Mouse (Mus musculus) stomach, embryonic 14.5 days (tissue): ENCODE results near the gene Meis2. TPM values are rescaled to one million over a fixed set of nuclear protein-coding genes. Genes with fewer than 3 reads are reported as not detected.
A peak's percentile ranks its signal among the peaks of the same experiment; 100 is the strongest.

Source experiments
- ATAC-seq: fragments of 200-750 bp; cut with Nextera tagmentation; 2 replicates; pipeline ENCODE4 v1.8.0; 2017; ENCODE audit warnings: low read depth, moderate TSS enrichment; ENCODE audit not compliant: insufficient number of reproducible peaks, insufficient read depth, low FRiP score
- H3K27ac ChIP-seq: fragments of 300-500 bp; sonication (generic); 2 replicates; pipeline ENCODE4 v1.5.1; 2014; ENCODE audit warnings: mild to moderate bottlenecking, low read length, moderate library complexity, mixed read lengths
- H3K27me3 ChIP-seq: fragments of 300-500 bp; sonication (generic); 2 replicates; pipeline ENCODE4 v1.6.1; 2014; ENCODE audit warnings: low read length, control low read depth, mixed read lengths; ENCODE audit not compliant: control insufficient read depth, insufficient read depth
- H3K36me3 ChIP-seq: fragments of 300-500 bp; sonication (generic); 2 replicates; pipeline ENCODE4 v1.6.1; 2014; ENCODE audit warnings: mild to moderate bottlenecking, control low read depth, low read length, moderate library complexity, mixed read lengths; ENCODE audit not compliant: control insufficient read depth, insufficient read depth
- H3K4me1 ChIP-seq: fragments of 300-500 bp; sonication (generic); 2 replicates; pipeline ENCODE4 v1.6.1; 2014; ENCODE audit warnings: low read length, control low read depth, mixed read lengths; ENCODE audit not compliant: control insufficient read depth, insufficient read depth
- H3K4me2 ChIP-seq: fragments of 300-500 bp; sonication (generic); replicated peaks from 2 replicates; pipeline ENCODE4 v1.6.1; 2014; ENCODE audit warnings: low read depth, low read length, control low read depth
- H3K4me3 ChIP-seq: fragments of 300-500 bp; sonication (generic); 2 replicates; pipeline ENCODE4 v1.5.1; 2014; ENCODE audit warnings: low read depth, low read length, control low read depth
- H3K9ac ChIP-seq: fragments of 300-500 bp; sonication (generic); replicated peaks from 2 replicates; pipeline ENCODE4 v1.6.1; 2014; ENCODE audit warnings: low read depth, mild to moderate bottlenecking, control low read depth, low read length, moderate library complexity, mixed read lengths
- H3K9me3 ChIP-seq: fragments of 300-500 bp; sonication (generic); 2 replicates; pipeline ENCODE4 v1.6.1; 2016; ENCODE audit warnings: low read depth, low read length, control low read depth; ENCODE audit not compliant: control insufficient read depth
- WGBS: fragments of 180-500 bp; shearing (Covaris S2); extraction: QIAGEN DNeasy Blood & Tissue Kit; methylation state at CpG from one replicate; pipeline ENCODE4 v1.1.7; 2014; 5-methylcytosine and 5-hydroxymethylcytosine counted together
- polyA plus RNA-seq: library from polyadenylated mRNA; unstranded; fragments of >200 nt; fragmentation: Nextera tagmentation; extraction: Ambion mirVana; gene quantifications from 2 replicates; pipeline ENCODE4 v1.2.1, GENCODE M21; 2014

Meis2 gene
- polyA plus RNA-seq, 1 experiment from 2014 or later = 85.0 TPM

DNA sequence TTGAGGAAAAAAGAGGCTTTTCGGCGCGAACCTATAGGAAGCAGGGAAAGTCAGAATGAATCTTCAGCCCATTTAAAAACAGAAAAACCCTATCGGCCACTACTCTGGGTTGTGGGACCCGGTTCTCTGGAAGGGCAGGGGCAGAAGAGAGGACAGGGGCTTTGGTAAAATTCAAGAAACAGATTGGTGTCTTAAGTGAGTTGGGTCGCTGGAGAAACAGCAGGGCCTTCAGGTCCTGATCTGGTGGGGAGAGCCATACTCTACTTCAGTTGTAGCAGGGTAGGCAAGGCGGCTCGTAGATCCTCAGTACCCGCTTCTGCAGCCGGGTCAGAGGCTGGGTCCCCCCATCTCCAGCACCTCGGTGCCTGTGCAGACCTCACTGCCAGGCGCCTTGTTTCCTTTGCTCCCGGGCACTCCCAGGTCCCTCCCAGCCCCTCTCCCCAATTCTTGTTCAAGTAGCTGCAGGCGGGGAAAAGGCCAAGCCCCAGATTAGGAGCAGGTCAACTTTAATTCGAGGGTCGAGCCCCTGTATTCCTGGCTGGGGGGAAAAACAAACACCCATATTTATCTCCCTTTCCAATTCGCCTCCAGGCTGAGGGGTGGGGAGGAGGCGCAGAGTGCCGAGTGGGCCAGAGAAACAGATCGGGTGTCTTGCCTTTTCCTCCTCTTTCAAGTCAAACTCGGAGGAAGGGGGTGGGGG is 4.8 kb downstream of the Meis2 start:
- Histone ChIP-seq H3K36me3 (peaks cover 20% of the 10 kb centered on the region), H3K27ac (peak overlapping the region; percentile 100), H3K27me3 (no peaks in the 10 kb centered on the region), H3K9ac (peak overlapping the region; percentile 98), H3K4me2 (peak overlapping the region; percentile 71), H3K4me1 (peaks cover 18% of the 10 kb centered on the region), H3K4me3 (peak overlapping the region; percentile 83), H3K9me3 (no peaks in the 10 kb centered on the region)
- 9% methylated on average over 21 of the region's 21 CpGs for WGBS
- ATAC-seq = no peak

GRCm38 (mm10) chr2:116060210-116060609 is 5.4 kb downstream of the Meis2 start:
- Histone ChIP-seq H3K9me3 (no peaks in the 10 kb centered on the region), H3K36me3 (peaks cover 20% of the 10 kb centered on the region), H3K4me3 (peak overlapping the region; percentile 83), H3K27ac (peak overlapping the region; percentile 100), H3K9ac (peak overlapping the region; percentile 98), H3K4me1 (peaks cover 18% of the 10 kb centered on the region), H3K4me2 (peak overlapping the region; percentile 71), H3K27me3 (no peaks in the 10 kb centered on the region)
- WGBS = 11% methylated on average over 19 of the region's 19 CpGs
- no peak for ATAC-seq

GRCm38 (mm10) chr2:116059661-116060060 is 6.0 kb downstream of the Meis2 start:
- H3K9me3 ChIP-seq = no peaks in the 10 kb centered on the region
- H3K36me3 ChIP-seq = peaks cover 20% of the 10 kb centered on the region
- no peak for ATAC-seq
- peak overlapping the region; percentile 83 for H3K4me3 ChIP-seq
- H3K27me3 ChIP-seq = no peaks in the 10 kb centered on the region
- peak overlapping the region; percentile 100; the same call in 1 of the 2 replicates for H3K27ac ChIP-seq
- H3K4me1 ChIP-seq = peaks cover 18% of the 10 kb centered on the region
- H3K4me2 ChIP-seq = peak overlapping the region; percentile 71
- H3K9ac ChIP-seq = peak overlapping the region; percentile 98; the same call in 1 of the 2 replicates
- 33% methylated on average over 1 of the region's 1 CpGs for WGBS

DNA sequence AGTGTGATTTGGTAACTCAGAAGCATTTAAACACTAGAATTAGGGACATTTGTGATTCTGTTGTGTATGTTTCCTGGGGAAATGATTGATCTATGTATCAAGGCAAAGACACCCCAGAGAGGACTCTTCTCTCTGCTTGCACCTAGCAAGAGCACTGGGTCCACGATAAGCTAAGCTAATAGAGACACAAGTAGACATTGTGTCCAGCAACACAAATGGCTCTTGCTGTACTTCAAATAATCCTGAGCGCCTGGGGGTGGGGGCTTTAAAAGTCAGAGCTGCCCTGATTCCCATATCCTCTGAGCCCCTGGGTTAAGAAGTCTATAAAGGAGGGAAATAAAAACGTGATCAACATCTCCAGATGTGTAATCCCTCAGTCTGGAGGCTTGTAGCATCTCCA is 6.6 kb downstream of the Meis2 start:
- Histone ChIP-seq H3K4me1 (peaks cover 20% of the 10 kb centered on the region), H3K9me3 (no peaks in the 10 kb centered on the region), H3K36me3 (peaks cover 20% of the 10 kb centered on the region), H3K27ac (peak overlapping the region; percentile 100; the same call in 1 of the 2 replicates), H3K4me3 (peak overlapping the region; percentile 83), H3K27me3 (no peaks in the 10 kb centered on the region), H3K4me2 (peak overlapping the region; percentile 71), H3K9ac (peak overlapping the region; percentile 25)
- ATAC-seq = no peak
- WGBS = 28% methylated on average over 3 of the region's 3 CpGs

DNA sequence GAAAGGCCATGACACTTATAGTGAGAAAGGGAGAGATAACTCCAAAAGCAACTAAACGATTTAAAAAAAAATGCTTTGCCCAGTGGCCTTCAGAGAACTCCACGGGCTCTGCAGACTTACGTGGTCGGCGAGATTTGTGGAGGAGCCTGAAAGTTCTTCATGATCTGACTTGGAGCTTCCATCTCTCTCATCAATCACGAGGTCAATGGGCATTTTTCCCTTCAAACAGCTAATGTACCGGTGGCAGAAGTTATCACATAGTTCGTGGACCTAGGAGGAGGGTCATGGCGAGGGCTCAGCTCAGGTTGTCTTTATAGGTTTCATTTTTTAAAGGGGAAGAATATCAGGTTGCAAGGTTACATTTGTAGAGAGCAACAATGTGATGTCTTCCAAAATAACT is 7.1 kb downstream of the Meis2 start:
- peaks cover 20% of the 10 kb centered on the region for H3K36me3 ChIP-seq
- H3K4me3 ChIP-seq = peak overlapping the region; percentile 83
- peak overlapping the region; percentile 71 for H3K4me2 ChIP-seq
- peak overlapping the region; percentile 25 for H3K9ac ChIP-seq
- peaks cover 23% of the 10 kb centered on the region for H3K4me1 ChIP-seq
- no peaks in the 10 kb centered on the region for H3K27me3 ChIP-seq
- peak overlapping the region; percentile 100; the same call in 1 of the 2 replicates for H3K27ac ChIP-seq
- WGBS = 30% methylated on average over 9 of the region's 9 CpGs
- no peak for ATAC-seq
- H3K9me3 ChIP-seq = no peaks in the 10 kb centered on the region

DNA sequence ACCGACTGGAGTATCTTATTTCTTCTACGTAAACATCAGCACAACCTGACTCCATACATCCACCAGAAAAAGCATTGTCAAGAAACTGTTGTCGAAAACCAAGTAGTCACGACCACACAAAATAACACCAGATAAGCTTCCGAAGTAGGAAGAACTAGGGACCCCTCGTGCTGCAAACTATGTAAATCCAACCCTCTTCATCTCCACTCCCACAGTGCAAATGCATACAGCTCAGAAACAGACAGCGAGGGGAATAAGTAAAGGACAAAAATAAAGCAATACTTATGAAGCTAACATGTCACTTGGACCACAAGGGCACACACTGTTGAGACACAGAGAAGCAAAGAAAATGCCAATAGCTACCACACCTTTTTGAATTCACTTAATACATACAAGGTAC is 8.8 kb downstream of the Meis2 start:
- H3K27me3 ChIP-seq = no peaks in the 10 kb centered on the region
- peak overlapping the region; percentile 71 for H3K4me2 ChIP-seq
- H3K4me1 ChIP-seq = peaks cover 35% of the 10 kb centered on the region
- no peaks in the 10 kb centered on the region for H3K9me3 ChIP-seq
- WGBS = 35% methylated on average over 7 of the region's 7 CpGs
- peak overlapping the region; percentile 83 for H3K4me3 ChIP-seq
- H3K27ac ChIP-seq = peak overlapping the region; percentile 100
- peaks cover 20% of the 10 kb centered on the region for H3K36me3 ChIP-seq
- no peak for ATAC-seq
- H3K9ac ChIP-seq = peak overlapping the region; percentile 25

GRCm38 (mm10) chr2:116055686-116056620 is 9.7 kb downstream of the Meis2 start:
- peaks cover 35% of the 10 kb centered on the region for H3K4me1 ChIP-seq
- ATAC-seq = no peak; the same call in 1 of the 2 replicates
- H3K36me3 ChIP-seq = peaks cover 20% of the 10 kb centered on the region
- no peaks in the 10 kb centered on the region for H3K9me3 ChIP-seq
- H3K4me2 ChIP-seq = peak overlapping the region; percentile 71
- 33% methylated on average over 13 of the region's 13 CpGs for WGBS
- peak overlapping the region; percentile 0; the same call in 1 of the 2 replicates for H3K27ac ChIP-seq
- no peaks in the 10 kb centered on the region for H3K27me3 ChIP-seq
- H3K9ac ChIP-seq = peak overlapping the region; percentile 25
- H3K4me3 ChIP-seq = peak overlapping the region; percentile 83

GRCm38 (mm10) chr2:116053931-116054330 is 11.7 kb downstream of the Meis2 start:
- H3K27me3 ChIP-seq = no peaks in the 10 kb centered on the region
- H3K36me3 ChIP-seq = peaks cover 16% of the 10 kb centered on the region
- no peak overlapping the region; the same call in 1 of the 2 replicates for H3K27ac ChIP-seq
- H3K4me3 ChIP-seq = no peak overlapping the region
- H3K9me3 ChIP-seq = no peaks in the 10 kb centered on the region
- H3K9ac ChIP-seq = no peak overlapping the region
- peak overlapping the region; percentile 34 for H3K4me2 ChIP-seq
- 58% methylated on average over 5 of the region's 5 CpGs for WGBS
- peaks cover 37% of the 10 kb centered on the region for H3K4me1 ChIP-seq
- no peak for ATAC-seq
